Mouse (Mus musculus) C2C12 (cell line): ENCODE measurements around the gene Sh3glb2. TPM values are rescaled to one million over a fixed set of nuclear protein-coding genes. Genes with fewer than 3 reads are reported as not detected.

Experiments used
- H3K27me3 ChIP-seq: one replicate; pipeline ENCODE4 v1.6.1; 2011; ENCODE audit not compliant: control insufficient read depth, insufficient read depth, insufficient read length
- H3K36me3 ChIP-seq: one replicate; pipeline ENCODE4 v1.6.1; 2011; ENCODE audit not compliant: control insufficient read depth, insufficient read depth
- H3K4me3 ChIP-seq: one replicate; pipeline ENCODE4 v1.5.1; 2011; ENCODE audit warnings: mild to moderate bottlenecking, control low read depth; ENCODE audit not compliant: poor library complexity, insufficient read depth, severe bottlenecking
- H3K79me2 ChIP-seq: one replicate; pipeline ENCODE4 v1.6.1; 2011; ENCODE audit not compliant: control insufficient read depth, insufficient read depth
- H3K79me3 ChIP-seq: one replicate; pipeline ENCODE4 v1.6.1; 2011; ENCODE audit warnings: low read depth, control low read depth
- H3ac ChIP-seq: one replicate; pipeline ENCODE3; 2011; ENCODE audit warnings: low read depth; ENCODE audit not compliant: control insufficient read depth, insufficient read length
- CEBPB ChIP-seq: IDR thresholded peaks from one replicate; pipeline ENCODE4 v1.6.1; 2011; ENCODE audit warnings: low read depth, mild to moderate bottlenecking, control low read depth, moderate library complexity
- CTCF ChIP-seq: IDR thresholded peaks from one replicate; pipeline ENCODE4 v1.5.1; 2011; ENCODE audit not compliant: control insufficient read depth, insufficient read depth, insufficient read length
- FOSL1 ChIP-seq: IDR thresholded peaks from one replicate; pipeline ENCODE4 v1.8.0; 2011; ENCODE audit warnings: mild to moderate bottlenecking, low read length; ENCODE audit not compliant: poor library complexity, insufficient read depth, severe bottlenecking
- MAX ChIP-seq: IDR thresholded peaks from one replicate; pipeline ENCODE4 v1.6.1; 2011; ENCODE audit warnings: mild to moderate bottlenecking, control low read depth
- MYOD1 ChIP-seq: IDR thresholded peaks from one replicate; pipeline ENCODE4 v1.6.1; 2011; ENCODE audit warnings: low read depth; ENCODE audit not compliant: control insufficient read depth, insufficient read length
- MYOG ChIP-seq: IDR thresholded peaks from one replicate; pipeline ENCODE4 v1.6.1; 2011; ENCODE audit not compliant: control insufficient read depth, insufficient read length; ENCODE audit errors: extremely low read depth
- USF1 ChIP-seq: IDR thresholded peaks from one replicate; pipeline ENCODE4 v1.6.1; 2011; ENCODE audit warnings: low read depth, mild to moderate bottlenecking, control low read depth, moderate library complexity
- microRNA-seq: library from miRNA; unstranded; fragments of <30 nt; microRNA quantifications from one replicate; pipeline ENCODE4, GENCODE M21; 2019; ENCODE audit warnings: borderline microRNAs expressed
- polyA plus RNA-seq: library from polyadenylated mRNA; unstranded; fragments of >200 nt; fragmentation: generic; extraction: Trizol; gene quantifications from one replicate; pipeline ENCODE4 v1.2.1, GENCODE M21; 2012; ENCODE audit warnings: missing spikeins

Gene Sh3glb2
- polyA plus RNA-seq, 1 experiment, result 60.0 TPM

DNA sequence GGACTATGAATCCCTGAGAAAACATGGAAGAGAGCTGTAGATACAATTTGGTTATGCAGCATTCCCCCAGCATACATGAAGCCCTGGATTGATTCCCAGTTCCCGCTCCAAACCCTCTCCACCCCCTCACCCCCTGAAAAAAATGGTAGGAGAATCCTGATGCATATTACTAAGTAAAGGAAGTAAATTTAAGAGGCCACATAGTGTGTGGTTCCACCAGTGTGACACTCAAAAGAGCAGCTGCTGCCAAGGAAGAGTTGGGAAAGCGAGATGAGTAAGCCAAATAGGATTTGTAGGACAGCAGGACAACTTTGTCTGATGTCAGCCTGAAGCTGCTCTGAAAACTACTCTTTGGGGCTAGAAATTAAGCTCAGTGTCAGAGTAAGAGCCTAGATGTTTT, 47.7 kb downstream of the Sh3glb2 start:
- no peak overlapping the region for H3ac ChIP-seq
- no peak overlapping the region for H3K4me3 ChIP-seq
- no peaks in the 10 kb centered on the region for H3K79me2 ChIP-seq
- no peaks in the 10 kb centered on the region for H3K79me3 ChIP-seq
- no peaks in the 10 kb centered on the region for H3K27me3 ChIP-seq
- no peak for TF ChIP-seq CTCF
- TF ChIP-seq CEBPB, result no peak
- TF ChIP-seq MYOD1, result no peak
- TF ChIP-seq FOSL1, result no peak
- TF ChIP-seq MAX, result no peak
- no peak for TF ChIP-seq MYOG
- TF ChIP-seq USF1, result no peak
- peaks cover 97% of the 10 kb centered on the region for H3K36me3 ChIP-seq

GRCm38 (mm10) chr2:30309351-30309750, 49.8 kb downstream of the Sh3glb2 start:
- no peak for TF ChIP-seq MYOD1
- TF ChIP-seq MYOG, result no peak
- no peak for TF ChIP-seq FOSL1
- no peak for TF ChIP-seq CTCF
- TF ChIP-seq USF1, result no peak
- TF ChIP-seq CEBPB, result no peak
- no peak overlapping the region for H3K4me3 ChIP-seq
- no peaks in the 10 kb centered on the region for H3K79me3 ChIP-seq
- peaks cover 97% of the 10 kb centered on the region for H3K36me3 ChIP-seq
- no peaks in the 10 kb centered on the region for H3K27me3 ChIP-seq
- H3K79me2 ChIP-seq, result no peaks in the 10 kb centered on the region
- no peak overlapping the region for H3ac ChIP-seq

DNA sequence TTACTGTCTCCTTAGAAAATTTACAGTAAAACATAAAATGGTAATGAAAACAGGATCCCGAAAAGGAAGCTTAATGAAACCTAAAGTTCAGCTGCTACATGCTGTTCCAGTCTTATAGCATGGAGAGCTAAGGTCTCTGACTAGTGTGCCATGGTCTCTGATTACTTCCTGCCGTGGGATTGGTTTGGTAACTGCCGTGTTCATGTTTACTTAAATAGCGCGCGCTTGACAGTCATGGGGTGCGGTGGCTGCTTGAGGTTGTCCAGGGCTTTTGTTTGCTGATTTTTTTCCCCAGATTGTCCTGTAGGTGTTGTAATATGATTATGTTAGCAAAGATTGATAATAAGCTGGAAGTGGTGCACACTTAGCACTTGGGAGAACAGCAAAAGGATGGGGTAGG, 53.0 kb downstream of the Sh3glb2 start:
- Histone ChIP-seq H3K36me3 (peaks cover 99% of the 10 kb centered on the region), H3K4me3 (no peak overlapping the region), H3K79me2 (no peaks in the 10 kb centered on the region), H3K27me3 (no peaks in the 10 kb centered on the region), H3ac (no peak overlapping the region), H3K79me3 (no peaks in the 10 kb centered on the region)
- no peak for TF ChIP-seq FOSL1
- no peak for TF ChIP-seq USF1
- no peak for TF ChIP-seq CEBPB
- TF ChIP-seq MYOG, result no peak

DNA sequence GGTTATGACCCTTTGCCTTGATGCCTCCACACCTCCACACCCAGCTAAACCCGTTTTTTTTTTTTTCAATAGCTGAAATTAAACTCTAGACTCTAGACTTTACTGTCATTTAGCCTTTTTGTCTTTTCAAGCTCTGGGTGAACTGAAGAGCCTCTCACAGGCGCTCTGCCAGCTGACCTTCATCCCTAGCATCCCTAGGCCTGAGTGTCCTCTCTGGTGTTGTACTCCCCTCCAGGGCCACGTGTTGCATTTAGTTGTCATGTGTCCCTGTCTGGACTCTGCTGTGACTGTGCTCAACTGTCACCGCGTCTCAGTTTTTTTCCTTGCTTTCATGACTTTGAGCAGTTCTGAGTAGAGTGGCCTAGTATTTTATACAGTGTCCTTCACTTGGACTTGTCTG, 59.2 kb downstream of the Sh3glb2 start:
- peaks cover 86% of the 10 kb centered on the region for H3K36me3 ChIP-seq
- peaks cover 9% of the 10 kb centered on the region for H3K79me3 ChIP-seq
- H3K79me2 ChIP-seq, result peaks cover 11% of the 10 kb centered on the region
- H3ac ChIP-seq, result no peak overlapping the region
- no peaks in the 10 kb centered on the region for H3K27me3 ChIP-seq
- no peak overlapping the region for H3K4me3 ChIP-seq
- TF ChIP-seq MYOG, result no peak
- TF ChIP-seq MAX, result no peak
- TF ChIP-seq MYOD1, result no peak
- no peak for TF ChIP-seq USF1
- no peak for TF ChIP-seq CTCF
- no peak for TF ChIP-seq FOSL1
- TF ChIP-seq CEBPB, result no peak

DNA sequence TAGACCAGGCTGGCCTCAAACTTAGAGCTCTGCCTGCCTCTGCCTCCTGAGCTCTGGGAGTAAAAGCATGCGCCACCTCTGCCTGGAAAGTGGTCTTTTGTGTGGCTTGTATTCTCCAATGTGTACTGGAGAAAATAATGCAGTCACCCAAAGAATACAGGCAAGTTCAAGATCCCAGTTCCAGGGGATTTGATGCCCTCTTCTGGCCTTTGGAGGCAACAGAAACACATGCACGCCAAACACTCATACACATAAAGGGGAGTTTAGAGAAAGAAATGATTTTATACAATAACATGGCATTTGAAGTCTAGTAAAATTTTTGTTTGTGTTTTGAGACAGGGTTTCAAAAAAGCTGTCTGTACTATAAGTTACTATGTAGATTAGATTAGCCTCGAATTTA, 59.6 kb downstream of the Sh3glb2 start:
- no peak for TF ChIP-seq MYOG
- no peak for TF ChIP-seq FOSL1
- no peak for TF ChIP-seq CEBPB
- no peak for TF ChIP-seq USF1
- TF ChIP-seq MAX, result no peak
- no peak for TF ChIP-seq MYOD1
- no peak for TF ChIP-seq CTCF
- Histone ChIP-seq H3K36me3 (peaks cover 82% of the 10 kb centered on the region), H3K79me2 (peaks cover 15% of the 10 kb centered on the region), H3K79me3 (peaks cover 10% of the 10 kb centered on the region), H3ac (no peak overlapping the region), H3K27me3 (no peaks in the 10 kb centered on the region), H3K4me3 (no peak overlapping the region)

Small RNA genes within 50 kb of the gene (microRNA-seq; reads per million reads assigned to microRNA genes)
- not detected for gene Gm47292

Other genes starting within 250 kb of the Sh3glb2 start
- gene Zer1, start 234.8 kb downstream of the Sh3glb2 start, polyA plus RNA-seq, result 7.2 TPM
- 25.3 TPM for gene Tbc1d13, start 225.6 kb downstream of the Sh3glb2 start, polyA plus RNA-seq
- 16.1 TPM for gene Endog, start 187.8 kb downstream of the Sh3glb2 start, polyA plus RNA-seq
- 33.4 TPM for gene Spout1, start 180.9 kb downstream of the Sh3glb2 start, polyA plus RNA-seq
- 2.7 TPM for gene Kyat1, start 153.5 kb downstream of the Sh3glb2 start, polyA plus RNA-seq
- gene Lrrc8a, start 121.6 kb downstream of the Sh3glb2 start, polyA plus RNA-seq, result 20.6 TPM
- 0.01 TPM for gene Gm28035, start 118.8 kb downstream of the Sh3glb2 start, polyA plus RNA-seq
- gene Phyhd1, start 93.1 kb downstream of the Sh3glb2 start, polyA plus RNA-seq, result 1.4 TPM
- gene Gm28038, start 78.3 kb downstream of the Sh3glb2 start, polyA plus RNA-seq, result 0.16 TPM
- gene Dolk, start 73.0 kb downstream of the Sh3glb2 start, polyA plus RNA-seq, result 28.3 TPM
- gene Nup188, start 72.9 kb downstream of the Sh3glb2 start, polyA plus RNA-seq, result 54.6 TPM
- gene Miga2, start 4.9 kb upstream of the Sh3glb2 start, polyA plus RNA-seq, result 29.4 TPM
- gene Dolpp1, start 32.9 kb upstream of the Sh3glb2 start, polyA plus RNA-seq, result 19.4 TPM
- gene Crat, start 56.5 kb upstream of the Sh3glb2 start, polyA plus RNA-seq, result 22.5 TPM
- 213 TPM for gene Ptpa, start 56.7 kb upstream of the Sh3glb2 start, polyA plus RNA-seq
- gene Ier5l, start 114.9 kb upstream of the Sh3glb2 start, polyA plus RNA-seq, result 61.4 TPM
- 0.47 TPM for gene Cstad, start 235.7 kb upstream of the Sh3glb2 start, polyA plus RNA-seq